Mouse (Mus musculus) intestine, embryonic 14.5 days (tissue): ENCODE measurements around the gene Lrch1. TPM values are rescaled to one million over a fixed set of nuclear protein-coding genes. Genes with fewer than 3 reads are reported as not detected.

ENCODE experiments used
- ATAC-seq: fragments of 200-750 bp; cut with Nextera tagmentation; replicated peaks from 2 replicates; pipeline ENCODE4 v1.8.0; 2017; ENCODE audit warnings: low read depth, moderate number of reproducible peaks, moderate TSS enrichment, moderate library complexity; ENCODE audit not compliant: low FRiP score, low TSS enrichment
- DNase-seq: peaks from one replicate; pipeline ENCODE4 v3.0.0-alpha.2; 2018; ENCODE audit warnings: low spot score
- H3K27ac ChIP-seq: fragments of 300-500 bp; sonication (generic); 2 replicates; pipeline ENCODE4 v1.5.1; 2014; ENCODE audit warnings: low read depth, mild to moderate bottlenecking, control low read depth
- H3K27me3 ChIP-seq: fragments of 300-500 bp; sonication (generic); replicated peaks from 2 replicates; pipeline ENCODE4 v1.6.1; 2014; ENCODE audit warnings: low read length, control low read depth; ENCODE audit not compliant: control insufficient read depth, insufficient read depth
- H3K36me3 ChIP-seq: fragments of 300-500 bp; sonication (generic); 2 replicates; pipeline ENCODE4 v1.6.1; 2014; ENCODE audit warnings: low read length, control low read depth; ENCODE audit not compliant: control insufficient read depth, insufficient read depth
- H3K4me1 ChIP-seq: fragments of 300-500 bp; sonication (generic); replicated peaks from 2 replicates; pipeline ENCODE4 v1.6.1; 2014; ENCODE audit warnings: low read length, control low read depth, mixed read lengths; ENCODE audit not compliant: control insufficient read depth, insufficient read depth
- H3K4me2 ChIP-seq: fragments of 300-500 bp; sonication (generic); 2 replicates; pipeline ENCODE4 v1.6.1; 2014; ENCODE audit warnings: low read length
- H3K4me3 ChIP-seq: fragments of 300-500 bp; sonication (generic); 2 replicates; pipeline ENCODE4 v1.5.1; 2014; ENCODE audit warnings: low read depth, low read length, control low read depth, mixed read lengths
- H3K9ac ChIP-seq: fragments of 300-500 bp; sonication (generic); 2 replicates; pipeline ENCODE4 v1.6.1; 2014; ENCODE audit warnings: mild to moderate bottlenecking, low read length
- H3K9me3 ChIP-seq: fragments of 300-500 bp; sonication (generic); 2 replicates; pipeline ENCODE4 v1.6.1; 2016; ENCODE audit warnings: low read length, control low read depth; ENCODE audit not compliant: control insufficient read depth
- WGBS: fragments of 180-500 bp; shearing (Covaris S2); extraction: QIAGEN DNeasy Blood & Tissue Kit; methylation state at CpG from one replicate; pipeline ENCODE4 v1.1.7; 2014; 5-methylcytosine and 5-hydroxymethylcytosine counted together
- polyA plus RNA-seq: library from polyadenylated mRNA; unstranded; fragments of >200 nt; fragmentation: Nextera tagmentation; extraction: Ambion mirVana; gene quantifications from 2 replicates; pipeline ENCODE4 v1.2.1, GENCODE M21; 2014

The Lrch1 gene
- polyA plus RNA-seq, 1 experiment from 2014 or later: 12.6 TPM

- Histone ChIP-seq H3K9me3 (0 out of 2 replicates have a peak, but pooled peaks cover 3% of the 10 kb centered on the region), H3K27me3 (no peaks in the 10 kb centered on the region), H3K4me1 (no peaks in the 10 kb centered on the region), H3K9ac (no peak overlapping the region), H3K4me3 (no peak overlapping the region), H3K4me2 (no peak overlapping the region), H3K27ac (no peak overlapping the region), H3K36me3 (peaks cover 52% of the 10 kb centered on the region)
- WGBS: 85% methylated on average over 10 of the region's 10 CpGs
- no peak for DNase-seq
- ATAC-seq: no peak
Observed at GRCm38 (mm10) chr14:74797386-74798062, 150.2 kb downstream of the Lrch1 start.

GRCm38 (mm10) chr14:74794931-74795330 is 152.7 kb downstream of the Lrch1 start:
- no peak for ATAC-seq
- 77% methylated on average over 12 of the region's 12 CpGs for WGBS

GRCm38 (mm10) chr14:74792793-74793192 is 154.9 kb downstream of the Lrch1 start:
- Histone ChIP-seq H3K4me3 (no peak overlapping the region), H3K9me3 (no peaks in the 10 kb centered on the region), H3K9ac (no peak overlapping the region), H3K36me3 (peaks cover 37% of the 10 kb centered on the region), H3K4me2 (no peak overlapping the region), H3K27ac (no peak overlapping the region), H3K27me3 (no peaks in the 10 kb centered on the region), H3K4me1 (no peaks in the 10 kb centered on the region)
- DNase-seq: no peak
- no peak for ATAC-seq
- 79% methylated on average over 6 of the region's 6 CpGs for WGBS

More at GRCm38 (mm10) chr14:74794931-74795330, 152.7 kb downstream of the Lrch1 start:
- Histone ChIP-seq H3K4me1 (no peaks in the 10 kb centered on the region), H3K36me3 (peaks cover 34% of the 10 kb centered on the region), H3K27me3 (no peaks in the 10 kb centered on the region), H3K27ac (no peak overlapping the region), H3K4me2 (no peak overlapping the region), H3K9ac (no peak overlapping the region), H3K4me3 (no peak overlapping the region), H3K9me3 (no peaks in the 10 kb centered on the region)
- DNase-seq: no peak

GRCm38 (mm10) chr14:74790535-74790934 is 157.1 kb downstream of the Lrch1 start:
- H3K9ac ChIP-seq: no peak overlapping the region
- ATAC-seq: no peak
- H3K4me1 ChIP-seq: no peaks in the 10 kb centered on the region
- no peaks in the 10 kb centered on the region for H3K9me3 ChIP-seq
- WGBS: 65% methylated on average over 5 of the region's 5 CpGs
- no peak overlapping the region for H3K27ac ChIP-seq
- DNase-seq: no peak
- H3K4me2 ChIP-seq: no peak overlapping the region
- no peak overlapping the region for H3K4me3 ChIP-seq
- no peaks in the 10 kb centered on the region for H3K27me3 ChIP-seq
- H3K36me3 ChIP-seq: peaks cover 35% of the 10 kb centered on the region

DNA sequence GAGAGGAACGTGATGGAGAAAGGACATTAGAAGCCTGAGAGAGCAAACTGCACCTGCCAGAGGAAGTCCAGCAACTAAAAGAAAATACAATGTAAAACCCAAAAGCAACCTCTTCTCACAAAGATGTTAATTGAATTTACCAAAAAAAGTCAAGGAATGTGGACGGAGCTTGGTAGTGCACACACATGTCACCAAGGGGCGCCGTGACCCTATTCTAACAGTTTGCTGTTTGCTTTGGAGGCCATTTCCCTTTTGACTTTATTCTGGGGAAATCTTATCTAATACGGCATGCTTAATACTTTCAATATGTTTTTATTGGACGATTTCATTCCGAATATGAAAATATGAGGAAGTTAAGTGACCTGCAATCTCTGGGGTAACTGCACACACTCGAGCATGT is 158.9 kb downstream of the Lrch1 start:
- ATAC-seq (no peak), DNase-seq (no peak)
- no peaks in the 10 kb centered on the region for H3K9me3 ChIP-seq

DNA sequence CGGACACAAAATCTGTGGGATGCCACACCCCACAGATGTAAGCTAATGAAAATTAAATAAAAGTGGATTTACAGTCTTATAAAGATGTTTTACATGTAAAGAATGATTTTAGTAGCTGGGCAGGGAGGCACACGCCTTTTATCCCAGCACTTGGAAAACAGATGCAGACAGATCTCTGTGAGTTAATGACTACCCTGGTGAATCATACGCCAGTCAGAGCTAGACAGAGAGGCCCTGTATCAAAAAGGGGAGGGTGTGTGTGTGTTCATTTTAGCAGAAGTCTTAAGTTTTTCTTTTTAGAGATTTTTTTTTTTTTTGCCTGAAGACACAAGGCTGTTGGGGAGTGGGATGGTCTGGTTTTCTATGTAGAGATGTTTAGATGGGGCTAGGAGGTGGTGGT is 160.0 kb downstream of the Lrch1 start:
- H3K27me3 ChIP-seq: no peaks in the 10 kb centered on the region
- H3K27ac ChIP-seq: no peak overlapping the region
- DNase-seq: no peak
- H3K9ac ChIP-seq: no peak overlapping the region
- H3K4me3 ChIP-seq: no peak overlapping the region
- WGBS: 69% methylated on average over 3 of the region's 3 CpGs
- no peak for ATAC-seq
- no peak overlapping the region for H3K4me2 ChIP-seq
- H3K4me1 ChIP-seq: no peaks in the 10 kb centered on the region
- peaks cover 26% of the 10 kb centered on the region for H3K36me3 ChIP-seq
- H3K9me3 ChIP-seq: no peaks in the 10 kb centered on the region

More for the DNA sequence above, 158.9 kb downstream of the Lrch1 start:
- H3K36me3 ChIP-seq: peaks cover 29% of the 10 kb centered on the region
- H3K27ac ChIP-seq: no peak overlapping the region
- H3K27me3 ChIP-seq: no peaks in the 10 kb centered on the region
- no peak overlapping the region for H3K4me2 ChIP-seq
- no peaks in the 10 kb centered on the region for H3K4me1 ChIP-seq
- WGBS: 79% methylated on average over 8 of the region's 8 CpGs
- H3K4me3 ChIP-seq: no peak overlapping the region
- no peak overlapping the region for H3K9ac ChIP-seq

DNA sequence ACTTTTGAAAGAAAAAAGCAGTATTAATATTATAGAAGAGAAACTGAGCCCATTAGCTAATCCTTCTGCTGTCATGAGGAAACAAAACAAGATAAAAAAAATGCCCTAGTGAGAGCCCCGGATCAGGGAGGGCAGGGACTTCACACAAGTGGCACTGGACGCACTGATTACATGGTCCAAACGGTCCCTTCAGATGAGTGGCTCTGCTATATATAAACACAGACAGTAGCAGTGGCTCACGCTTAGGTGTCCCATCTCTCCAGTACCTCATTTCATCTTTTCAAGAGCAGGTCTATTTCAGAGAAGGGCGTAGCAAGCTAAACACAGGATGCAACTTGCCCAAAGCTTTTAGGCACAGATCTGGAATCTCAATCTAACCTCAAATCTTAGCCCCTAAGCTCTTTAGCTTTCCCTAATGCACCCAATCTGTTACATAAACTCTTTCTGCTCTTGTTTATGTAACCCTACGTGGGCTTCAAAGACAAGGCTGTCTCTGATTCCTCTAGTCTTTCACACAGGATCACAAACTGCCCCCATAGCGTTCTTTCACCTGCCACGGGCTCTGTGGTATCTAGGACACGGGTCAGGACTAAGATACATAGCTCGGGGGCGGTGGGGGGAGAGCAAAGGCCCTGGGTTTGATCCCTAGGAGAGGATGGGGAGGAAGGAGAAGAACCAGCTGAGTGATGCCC is 163.3 kb downstream of the Lrch1 start:
- 65% methylated on average over 11 of the region's 11 CpGs for WGBS
- DNase-seq (no peak), ATAC-seq (no peak)
- no peaks in the 10 kb centered on the region for H3K9me3 ChIP-seq
- H3K9ac ChIP-seq: no peak overlapping the region
- H3K4me1 ChIP-seq: no peaks in the 10 kb centered on the region
- H3K4me2 ChIP-seq: no peak overlapping the region
- H3K4me3 ChIP-seq: no peak overlapping the region
- H3K36me3 ChIP-seq: peaks cover 25% of the 10 kb centered on the region
- H3K27ac ChIP-seq: no peak overlapping the region
- no peaks in the 10 kb centered on the region for H3K27me3 ChIP-seq

DNA sequence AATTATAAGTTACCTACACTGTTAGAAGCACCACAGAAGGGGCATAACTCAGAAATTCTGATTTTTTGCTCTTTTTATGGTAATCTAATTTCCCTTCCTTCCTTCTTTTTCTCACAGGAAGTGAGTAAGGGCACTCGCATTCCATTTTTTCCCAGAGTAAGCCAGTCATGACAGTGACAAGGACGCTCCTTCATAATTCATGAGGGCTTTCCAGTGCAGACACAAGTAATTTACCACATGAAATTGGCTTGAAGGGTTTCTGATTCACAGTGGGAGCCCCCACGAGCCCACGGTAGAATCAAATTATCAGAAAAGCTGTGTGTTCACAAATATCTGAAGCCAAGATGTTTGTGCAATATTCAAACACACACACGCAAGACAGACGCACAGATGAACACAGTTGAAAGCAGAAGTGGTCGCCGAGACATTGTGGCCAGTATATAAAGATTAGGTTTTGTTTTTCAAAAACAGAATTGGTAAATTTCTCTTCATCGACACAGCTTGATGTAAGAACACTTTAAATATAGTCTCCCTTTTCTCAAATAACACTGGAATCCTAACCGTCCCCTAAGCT is 173.5 kb downstream of the Lrch1 start:
- Histone ChIP-seq H3K4me2 (no peak overlapping the region), H3K9ac (no peak overlapping the region)
- ATAC-seq: no peak

More for the DNA sequence above, 173.5 kb downstream of the Lrch1 start:
- no peaks in the 10 kb centered on the region for H3K9me3 ChIP-seq
- 86% methylated on average over 10 of the region's 10 CpGs for WGBS
- no peak overlapping the region for H3K27ac ChIP-seq
- no peaks in the 10 kb centered on the region for H3K27me3 ChIP-seq
- no peaks in the 10 kb centered on the region for H3K4me1 ChIP-seq
- DNase-seq: no peak
- no peak overlapping the region for H3K4me3 ChIP-seq
- peaks cover 33% of the 10 kb centered on the region for H3K36me3 ChIP-seq
